Comparison of ENCODE assay signal across 1 mouse cellular context in the genomic region with DNA sequence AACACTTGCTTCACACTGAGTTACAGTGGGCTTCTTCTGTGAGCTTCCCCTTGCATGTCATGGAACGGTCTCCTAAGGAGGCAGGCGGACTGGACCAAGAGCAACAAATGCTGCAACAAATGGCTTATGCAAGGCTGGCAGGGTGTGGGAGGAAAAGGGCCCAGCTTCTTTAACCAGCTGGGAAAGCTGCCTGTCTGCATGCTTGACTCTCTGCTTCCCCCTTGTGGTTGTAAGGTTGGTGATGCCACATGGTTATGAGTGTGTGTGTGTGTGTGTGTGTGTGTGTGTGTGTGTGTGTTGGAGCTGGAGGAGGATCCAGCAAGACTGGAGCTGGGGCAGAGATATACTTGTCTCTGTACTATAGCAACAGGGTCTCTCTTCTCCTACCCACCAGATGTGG.
A peak's percentile ranks its signal among the peaks of the same experiment; 100 is the strongest.
TF ChIP-seq lines count a peak whose summit lies in the region.

No protein-coding gene starts in this region.

TF ChIP-seq in MEL, 35 proteins besides CTCF, POLR2A, EP300 and RAD21 (continued from another document):
- TF ChIP-seq POLR2AphosphoS5 (IDR thresholded peaks at IDR 0.05; ENCODE audit: borderline replicate concordance, low read depth, low read length) (no peak), ELF1 (IDR thresholded peaks at IDR 0.05; ENCODE audit: low read depth, low read length) (no peak), TAL1 (IDR thresholded peaks at IDR 0.05; ENCODE audit: low read length) (no peak), MXI1 (IDR thresholded peaks at IDR 0.05; ENCODE audit: low read depth, low read length) (peak; percentile 57), E2F4 (IDR thresholded peaks at IDR 0.05; ENCODE audit: borderline replicate concordance, low read depth, low read length) (no peak), ZMIZ1 (IDR thresholded peaks at IDR 0.05; ENCODE audit: low read depth, low read length) (no peak), ZKSCAN1 (IDR thresholded peaks at IDR 0.05; ENCODE audit: low read depth, low read length) (no peak), MYC (IDR thresholded peaks at IDR 0.05; ENCODE audit: low read depth, low read length) (peak; percentile 97), KAT2A (conservative IDR thresholded peaks at IDR 0.05; ENCODE audit: low read depth, low read length) (no peak), JUND (IDR thresholded peaks at IDR 0.05; ENCODE audit: low read depth, low read length) (no peak), MYB (IDR thresholded peaks at IDR 0.05; ENCODE audit: low read depth, low read length) (no peak), USF2 (IDR thresholded peaks at IDR 0.05; ENCODE audit: borderline replicate concordance in 1 of 2, insufficient read depth in 1 of 2, low read depth in 1 of 2, low read length in 2 of 2) (no peak), TBP (IDR thresholded peaks at IDR 0.05; ENCODE audit: low read depth, low read length) (no peak), NELFE (IDR thresholded peaks at IDR 0.05; ENCODE audit: low read depth, low read length) (no peak), SIN3A (IDR thresholded peaks at IDR 0.05; ENCODE audit: low read length) (peak; percentile 78), POLR2AphosphoS2 (IDR thresholded peaks at IDR 0.05; ENCODE audit: low read length) (no peak), GATA1 (IDR thresholded peaks at IDR 0.05; ENCODE audit: low read depth, low read length) (no peak), TCF12 (IDR thresholded peaks at IDR 0.05; ENCODE audit: low read depth, low read length) (no peak), BHLHE40 (IDR thresholded peaks at IDR 0.05; ENCODE audit: borderline replicate concordance, low read depth, low read length) (no peak), HCFC1 (IDR thresholded peaks at IDR 0.05; ENCODE audit: low read depth, low read length) (0 out of 2 replicates have a peak, but pooled peaks have one; percentile 20), MAZ (IDR thresholded peaks at IDR 0.05; ENCODE audit: low read depth, low read length) (0 out of 2 replicates have a peak, but pooled peaks have one; percentile 46), CHD1 (IDR thresholded peaks at IDR 0.05; ENCODE audit: low read depth, low read length) (no peak), MAX (IDR thresholded peaks at IDR 0.05; ENCODE audit: low read length) (peak; percentile 87), ZC3H11A (IDR thresholded peaks at IDR 0.05; ENCODE audit: low read depth, low read length) (peak; percentile 64), NRF1 (IDR thresholded peaks at IDR 0.05; ENCODE audit: insufficient read depth, low read depth, low read length, poor library complexity, severe bottlenecking) (no peak), ETS1 (IDR thresholded peaks at IDR 0.05; ENCODE audit: low read depth, low read length) (peak; percentile 48)
TF ChIP-seq in MEL: peak in this region for 10.
